Mouse (Mus musculus) heart, adult 2 months (tissue): ENCODE data around the gene Crybg1.

Experiments
- CTCF ChIP-seq: fragments of 200-600 bp; IDR thresholded peaks from 2 replicates; pipeline ENCODE4 v1.8.1; 2022; ENCODE audit warnings: antibody characterized with exemption, mild to moderate bottlenecking, moderate library complexity
- EP300 ChIP-seq: fragments of 200-500 bp; IDR thresholded peaks from 2 replicates; pipeline ENCODE4 v1.6.1; 2011; ENCODE audit warnings: low read depth, low read length, control low read depth; ENCODE audit not compliant: insufficient read depth
- POLR2A ChIP-seq: fragments of 200-500 bp; IDR thresholded peaks from 2 replicates; pipeline ENCODE4 v1.6.1; 2011; ENCODE audit warnings: mild to moderate bottlenecking, low read depth, low read length, control low read depth; ENCODE audit not compliant: insufficient read depth

GRCm38 (mm10) chr10:44177365-44177764 lies 28.7 kb upstream of the Crybg1 start:
- peak; percentile 87 for TF ChIP-seq CTCF
- TF ChIP-seq POLR2A, result no peak
- TF ChIP-seq EP300, result no peak
